Mouse (Mus musculus) midbrain, embryonic 15.5 days (tissue): ENCODE data around the gene Hhat. TPM values are rescaled to one million over a fixed set of nuclear protein-coding genes. Genes with fewer than 3 reads are reported as not detected.

Experiments used
- ATAC-seq: fragments of 200-750 bp; cut with Nextera tagmentation; replicated peaks from 2 replicates; pipeline ENCODE4 v1.8.0; 2017; ENCODE audit warnings: moderate TSS enrichment
- H3K27ac ChIP-seq: fragments of 300-500 bp; sonication (generic); 2 replicates; pipeline ENCODE4 v1.5.1; 2015; ENCODE audit warnings: mild to moderate bottlenecking, inconsistent platforms
- H3K27me3 ChIP-seq: fragments of 300-500 bp; sonication (generic); replicated peaks from 2 replicates; pipeline ENCODE4 v1.6.1; 2015; ENCODE audit warnings: inconsistent platforms
- H3K36me3 ChIP-seq: fragments of 300-500 bp; sonication (generic); replicated peaks from 2 replicates; pipeline ENCODE4 v1.6.1; 2015; ENCODE audit warnings: inconsistent platforms
- H3K4me1 ChIP-seq: fragments of 300-500 bp; sonication (generic); 2 replicates; pipeline ENCODE4 v1.6.1; 2015; ENCODE audit warnings: inconsistent platforms
- H3K4me2 ChIP-seq: fragments of 300-500 bp; sonication (generic); 2 replicates; pipeline ENCODE4 v1.6.1; 2015; ENCODE audit warnings: inconsistent platforms, mild to moderate bottlenecking, moderate library complexity
- H3K4me3 ChIP-seq: fragments of 300-500 bp; sonication (generic); 2 replicates; pipeline ENCODE4 v1.5.1; 2015; ENCODE audit warnings: mild to moderate bottlenecking, inconsistent platforms
- H3K9ac ChIP-seq: fragments of 300-500 bp; sonication (generic); 2 replicates; pipeline ENCODE4 v1.6.1; 2015; ENCODE audit warnings: mild to moderate bottlenecking, inconsistent platforms
- H3K9me3 ChIP-seq: fragments of 300-500 bp; sonication (generic); 2 replicates; pipeline ENCODE4 v1.6.1; 2016; ENCODE audit warnings: inconsistent platforms
- WGBS: fragments of 180-500 bp; shearing (Covaris S2); methylation state at CpG from one replicate; pipeline ENCODE4 v1.1.7; 2015; ENCODE audit warnings: mixed read lengths; 5-methylcytosine and 5-hydroxymethylcytosine counted together
- polyA plus RNA-seq: library from polyadenylated mRNA; unstranded; fragments of >200 nt; fragmentation: Nextera tagmentation; extraction: Ambion mirVana; gene quantifications from 2 replicates; pipeline ENCODE4 v1.2.1, GENCODE M21; 2015

Hhat gene
- polyA plus RNA-seq, 1 experiment from 2014 or later, result 3.9 TPM

GRCm38 (mm10) chr1:192720156-192720555 is 50.9 kb downstream of the Hhat start:
- Histone ChIP-seq H3K27me3 (no peaks in the 10 kb centered on the region), H3K9me3 (no peaks in the 10 kb centered on the region), H3K9ac (no peak overlapping the region), H3K27ac (peak overlapping the region; percentile 38), H3K4me3 (no peak overlapping the region), H3K4me1 (no peaks in the 10 kb centered on the region; the same call in 1 of the 2 replicates), H3K36me3 (no peaks in the 10 kb centered on the region), H3K4me2 (no peak overlapping the region)
- no peak for ATAC-seq
- WGBS, result 53% methylated on average over 10 of the region's 10 CpGs

GRCm38 (mm10) chr1:192711779-192712348 is 59.2 kb downstream of the Hhat start:
- WGBS, result 34% methylated on average over 3 of the region's 3 CpGs
- no peak overlapping the region for H3K27ac ChIP-seq
- no peaks in the 10 kb centered on the region for H3K36me3 ChIP-seq
- peak; percentile 48; the same call in 1 of the 2 replicates for ATAC-seq
- H3K27me3 ChIP-seq, result no peaks in the 10 kb centered on the region
- no peaks in the 10 kb centered on the region for H3K9me3 ChIP-seq
- no peaks in the 10 kb centered on the region for H3K4me1 ChIP-seq
- H3K9ac ChIP-seq, result no peak overlapping the region
- no peak overlapping the region for H3K4me2 ChIP-seq
- no peak overlapping the region for H3K4me3 ChIP-seq

GRCm38 (mm10) chr1:192700339-192701073 is 70.5 kb downstream of the Hhat start:
- Histone ChIP-seq H3K27me3 (no peaks in the 10 kb centered on the region), H3K36me3 (no peaks in the 10 kb centered on the region), H3K9me3 (no peaks in the 10 kb centered on the region), H3K27ac (no peak overlapping the region), H3K9ac (no peak overlapping the region), H3K4me3 (no peak overlapping the region), H3K4me1 (no peaks in the 10 kb centered on the region), H3K4me2 (no peak overlapping the region)
- WGBS, result 82% methylated on average over 8 of the region's 8 CpGs
- ATAC-seq, result no peak

- H3K9me3 ChIP-seq, result no peaks in the 10 kb centered on the region
- no peak for ATAC-seq
- no peak overlapping the region for H3K4me3 ChIP-seq
- H3K4me2 ChIP-seq, result no peak overlapping the region
- H3K27ac ChIP-seq, result no peak overlapping the region
- H3K36me3 ChIP-seq, result no peaks in the 10 kb centered on the region
- no peaks in the 10 kb centered on the region for H3K4me1 ChIP-seq
- H3K27me3 ChIP-seq, result no peaks in the 10 kb centered on the region
- H3K9ac ChIP-seq, result no peak overlapping the region
Measured at GRCm38 (mm10) chr1:192699101-192699500, 71.9 kb downstream of the Hhat start.

- Histone ChIP-seq H3K4me3 (no peak overlapping the region), H3K27me3 (no peaks in the 10 kb centered on the region), H3K4me1 (no peaks in the 10 kb centered on the region), H3K36me3 (no peaks in the 10 kb centered on the region), H3K9me3 (no peaks in the 10 kb centered on the region), H3K4me2 (no peak overlapping the region), H3K27ac (no peak overlapping the region), H3K9ac (no peak overlapping the region)
- ATAC-seq, result no peak
- WGBS, result 71% methylated on average over 1 of the region's 1 CpGs
Measured at GRCm38 (mm10) chr1:192696371-192696863, 74.6 kb downstream of the Hhat start.

GRCm38 (mm10) chr1:192693644-192694043 is 77.4 kb downstream of the Hhat start:
- H3K27me3 ChIP-seq, result no peaks in the 10 kb centered on the region
- no peak for ATAC-seq
- H3K36me3 ChIP-seq, result no peaks in the 10 kb centered on the region
- no peak overlapping the region for H3K4me3 ChIP-seq
- no peaks in the 10 kb centered on the region for H3K9me3 ChIP-seq
- H3K27ac ChIP-seq, result no peak overlapping the region
- no peaks in the 10 kb centered on the region for H3K4me1 ChIP-seq
- no peak overlapping the region for H3K9ac ChIP-seq
- no peak overlapping the region for H3K4me2 ChIP-seq
- 93% methylated on average over 10 of the region's 10 CpGs for WGBS

- no peaks in the 10 kb centered on the region for H3K9me3 ChIP-seq
- no peak overlapping the region for H3K9ac ChIP-seq
- H3K4me3 ChIP-seq, result no peak overlapping the region
- no peaks in the 10 kb centered on the region for H3K27me3 ChIP-seq
- no peaks in the 10 kb centered on the region for H3K4me1 ChIP-seq
- H3K36me3 ChIP-seq, result no peaks in the 10 kb centered on the region
- H3K4me2 ChIP-seq, result no peak overlapping the region
- H3K27ac ChIP-seq, result no peak overlapping the region
- 83% methylated on average over 7 of the region's 7 CpGs for WGBS
- ATAC-seq, result no peak
Measured at GRCm38 (mm10) chr1:192692982-192693381, 78.0 kb downstream of the Hhat start.

- Histone ChIP-seq H3K4me3 (no peak overlapping the region), H3K36me3 (no peaks in the 10 kb centered on the region), H3K9me3 (no peaks in the 10 kb centered on the region), H3K4me1 (0 out of 2 replicates have a peak, but pooled peaks cover 9% of the 10 kb centered on the region), H3K4me2 (no peak overlapping the region), H3K9ac (no peak overlapping the region), H3K27me3 (no peaks in the 10 kb centered on the region), H3K27ac (peak overlapping the region; percentile 57)
- WGBS, result 49% methylated on average over 4 of the region's 4 CpGs
- no peak for ATAC-seq
Measured at GRCm38 (mm10) chr1:192682219-192682951, 88.6 kb downstream of the Hhat start.

GRCm38 (mm10) chr1:192677236-192677635 is 93.8 kb downstream of the Hhat start:
- Histone ChIP-seq H3K36me3 (no peaks in the 10 kb centered on the region), H3K4me2 (no peak overlapping the region), H3K4me3 (no peak overlapping the region), H3K4me1 (0 out of 2 replicates have a peak, but pooled peaks cover 2% of the 10 kb centered on the region), H3K27me3 (no peaks in the 10 kb centered on the region), H3K9ac (no peak overlapping the region), H3K27ac (peak overlapping the region; percentile 38; the same call in 1 of the 2 replicates), H3K9me3 (no peaks in the 10 kb centered on the region)
- no peak for ATAC-seq
- 62% methylated on average over 5 of the region's 5 CpGs for WGBS

- Histone ChIP-seq H3K36me3 (no peaks in the 10 kb centered on the region), H3K4me3 (no peak overlapping the region), H3K4me2 (no peak overlapping the region), H3K27ac (no peak overlapping the region), H3K4me1 (no peaks in the 10 kb centered on the region), H3K27me3 (no peaks in the 10 kb centered on the region), H3K9ac (no peak overlapping the region), H3K9me3 (no peaks in the 10 kb centered on the region)
- ATAC-seq, result no peak
- WGBS, result 65% methylated on average over 4 of the region's 4 CpGs
Measured at GRCm38 (mm10) chr1:192663608-192664007, 107.4 kb downstream of the Hhat start.

- Histone ChIP-seq H3K9ac (no peak overlapping the region), H3K4me2 (no peak overlapping the region), H3K4me1 (no peaks in the 10 kb centered on the region), H3K4me3 (no peak overlapping the region), H3K27me3 (no peaks in the 10 kb centered on the region), H3K36me3 (no peaks in the 10 kb centered on the region), H3K9me3 (no peaks in the 10 kb centered on the region), H3K27ac (no peak overlapping the region)
- no peak for ATAC-seq
- 83% methylated on average over 5 of the region's 5 CpGs for WGBS
Measured at GRCm38 (mm10) chr1:192663092-192663491, 107.9 kb downstream of the Hhat start.

- Histone ChIP-seq H3K4me2 (no peak overlapping the region), H3K9ac (no peak overlapping the region), H3K27ac (no peak overlapping the region), H3K36me3 (no peaks in the 10 kb centered on the region), H3K4me3 (no peak overlapping the region), H3K4me1 (no peaks in the 10 kb centered on the region), H3K27me3 (no peaks in the 10 kb centered on the region), H3K9me3 (no peaks in the 10 kb centered on the region)
- ATAC-seq, result no peak
Measured at GRCm38 (mm10) chr1:192661612-192662011, 109.4 kb downstream of the Hhat start.
